Mouse (Mus musculus) layer of hippocampus, postnatal 36 days (tissue): ENCODE measurements around the gene Oaf. TPM values are rescaled to one million over a fixed set of nuclear protein-coding genes. Genes with fewer than 3 reads are reported as not detected.

ENCODE experiments used
- DNase-seq, 2 experiments: peaks; one replicate each; pipeline ENCODE4 v3.0.0; 2022
- total RNA-seq, 2 experiments: library from RNA; stranded (reverse); gene quantifications; 2 replicates each; pipeline ENCODE4 v1.2.3; 2021

Oaf gene
- total RNA-seq, 2 experiments from 2014 or later = 13.1 to 17.7 TPM

DNA sequence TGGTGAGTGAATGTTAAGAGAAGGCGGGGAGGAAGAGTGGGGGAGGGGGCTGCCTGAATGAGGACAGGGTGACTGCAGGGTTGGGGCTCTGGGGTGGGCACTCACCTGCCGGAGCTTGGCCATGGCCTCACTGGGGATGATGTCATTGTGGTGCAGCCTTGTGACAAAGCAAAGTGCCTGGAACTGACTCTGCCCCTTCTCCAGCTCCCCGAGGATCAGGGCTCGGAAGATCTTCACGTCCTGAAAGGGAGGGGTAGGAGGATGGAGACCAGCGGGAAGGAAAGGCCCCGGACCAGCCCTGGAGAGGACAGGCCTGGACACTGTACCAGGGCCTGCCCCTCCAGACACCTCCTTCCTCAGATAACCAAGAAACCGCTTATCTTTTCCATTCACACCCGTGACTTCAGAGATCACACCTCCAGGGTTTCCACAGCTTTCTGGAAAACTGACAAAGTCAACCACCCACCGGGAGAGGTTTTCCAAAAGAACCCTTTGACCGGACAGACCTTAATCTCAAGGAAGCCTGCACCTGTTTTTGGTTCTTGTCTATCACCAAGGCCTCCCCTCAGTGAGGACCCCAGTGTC, 14.8 kb downstream of the Oaf start:
- no peak for DNase-seq

GRCm38 (mm10) chr9:43222429-43222715, 17.3 kb downstream of the Oaf start:
- no peak for DNase-seq

GRCm38 (mm10) chr9:43221643-43222428, 17.9 kb downstream of the Oaf start:
- peak; percentile 82 to 83 for DNase-seq

DNA sequence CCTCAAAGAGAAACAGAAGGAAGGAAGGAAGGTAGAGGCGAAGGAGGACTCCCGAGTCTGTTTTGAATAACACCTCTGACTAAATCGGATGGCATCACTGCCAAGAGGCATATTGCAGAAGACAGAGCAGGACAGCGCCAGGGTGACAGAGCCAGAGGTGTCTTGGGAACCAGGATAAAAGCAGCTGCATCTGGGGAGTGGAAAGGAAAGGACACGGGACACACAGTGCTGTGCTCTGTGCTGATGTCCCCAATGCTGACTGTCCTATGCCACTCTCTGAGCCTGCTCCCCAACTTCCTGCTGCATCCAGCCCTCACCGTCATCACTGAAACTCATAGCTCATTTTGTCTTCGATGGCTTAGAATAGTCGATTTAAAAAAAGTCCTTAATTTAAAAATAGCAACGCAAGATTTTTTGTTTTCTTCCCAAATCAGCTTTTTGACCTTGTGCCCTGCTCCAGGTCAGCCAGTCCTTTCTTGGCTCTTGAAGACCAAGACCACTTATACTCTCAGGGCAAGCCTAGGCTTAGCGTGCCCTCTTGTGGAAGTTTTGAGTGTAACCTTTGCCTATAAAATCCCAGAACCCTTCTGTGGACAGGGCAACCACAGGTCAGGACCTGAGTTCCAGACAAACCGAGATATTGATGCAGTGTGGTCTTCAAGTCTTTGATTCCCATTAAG, 28.8 kb downstream of the Oaf start:
- peak; percentile 31 to 42 for DNase-seq

DNA sequence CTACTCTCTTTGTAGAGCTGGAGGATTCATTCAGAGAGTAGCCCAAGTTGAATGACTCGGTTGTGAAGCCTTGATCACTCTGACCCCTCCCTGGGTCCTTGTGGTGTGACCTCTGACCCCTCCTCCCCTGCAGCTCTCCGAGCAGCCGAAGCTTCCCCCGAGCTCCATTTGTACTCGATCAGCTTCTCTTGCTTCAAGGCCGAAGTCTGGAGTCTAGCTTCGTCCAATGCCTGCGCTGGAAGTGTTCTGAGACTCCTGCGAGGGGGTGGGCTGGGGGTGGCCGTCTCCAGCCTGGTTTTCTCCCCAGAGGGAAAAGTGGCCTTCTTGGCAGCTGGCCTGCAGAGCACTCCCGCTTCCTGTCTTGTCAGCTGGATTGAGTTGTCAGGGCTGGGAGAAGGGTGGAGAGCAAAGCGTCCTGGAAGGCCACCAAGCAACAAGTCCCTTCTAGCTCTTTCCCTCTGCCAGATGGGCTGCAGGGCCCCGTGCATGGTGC, 29.5 kb downstream of the Oaf start, which contains the start of gene Pou2f3:
Gene Pou2f3, minus strand, starts transcription at position 180 of the 493 bp plus-strand sequence.
- DNase-seq = no peak

GRCm38 (mm10) chr9:43206022-43206390, 33.7 kb downstream of the Oaf start:
- DNase-seq = no peak

DNA sequence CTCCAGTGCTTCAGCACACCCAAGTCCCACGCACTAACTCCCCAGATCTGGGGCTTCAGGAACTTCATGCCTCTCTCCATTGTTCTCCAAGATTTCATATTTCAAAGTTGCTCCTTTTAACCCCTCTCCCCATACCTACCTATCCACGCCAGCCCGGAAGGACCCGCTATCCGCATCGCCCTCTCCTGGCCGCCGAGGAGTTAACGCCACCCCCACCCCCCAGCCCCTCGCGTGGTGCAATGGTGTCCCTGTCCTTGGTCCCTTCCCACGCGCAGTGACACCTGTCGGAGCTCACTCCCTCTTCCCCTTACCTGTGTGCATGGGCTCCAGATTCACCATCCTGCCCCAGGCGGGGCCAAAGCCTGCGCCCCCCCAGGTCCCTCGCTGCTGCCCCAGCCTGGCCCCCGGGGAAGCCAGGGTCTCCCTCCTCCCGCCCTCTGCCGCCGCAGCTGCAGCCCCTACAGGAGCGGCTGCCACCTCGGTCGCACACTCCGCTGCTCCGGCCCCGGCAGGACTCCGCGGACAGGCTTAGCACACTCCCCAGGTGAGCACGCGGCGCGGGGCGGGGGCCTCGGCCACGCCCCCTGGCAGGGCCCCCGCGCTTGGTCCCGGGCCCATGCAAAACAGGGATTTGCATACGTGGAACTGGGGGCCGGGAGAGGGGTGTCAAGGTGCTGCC, 34.2 kb downstream of the Oaf start:
- no peak for DNase-seq

GRCm38 (mm10) chr9:43200212-43200611, 39.5 kb downstream of the Oaf start:
- no peak for DNase-seq

DNA sequence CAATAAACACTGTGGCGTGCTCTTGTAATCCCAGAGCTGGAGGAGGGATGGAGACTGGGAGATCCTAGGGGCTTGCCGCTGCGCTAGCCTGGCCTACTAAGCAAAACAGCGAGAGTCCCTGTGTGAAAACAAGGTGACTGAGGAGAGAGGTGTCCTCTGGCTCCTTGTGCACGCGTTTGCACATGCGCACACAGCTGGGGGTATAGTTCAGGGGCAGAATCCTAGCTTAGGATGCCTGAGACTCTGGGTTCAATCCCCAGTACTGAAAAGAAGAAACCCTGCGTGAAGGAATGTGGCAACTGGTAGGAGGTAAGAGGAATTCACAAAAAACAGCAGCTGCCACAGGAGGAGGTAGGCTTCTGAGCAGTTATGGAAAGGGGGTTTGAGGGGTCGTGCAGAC, 45.7 kb downstream of the Oaf start:
- DNase-seq = no peak

DNA sequence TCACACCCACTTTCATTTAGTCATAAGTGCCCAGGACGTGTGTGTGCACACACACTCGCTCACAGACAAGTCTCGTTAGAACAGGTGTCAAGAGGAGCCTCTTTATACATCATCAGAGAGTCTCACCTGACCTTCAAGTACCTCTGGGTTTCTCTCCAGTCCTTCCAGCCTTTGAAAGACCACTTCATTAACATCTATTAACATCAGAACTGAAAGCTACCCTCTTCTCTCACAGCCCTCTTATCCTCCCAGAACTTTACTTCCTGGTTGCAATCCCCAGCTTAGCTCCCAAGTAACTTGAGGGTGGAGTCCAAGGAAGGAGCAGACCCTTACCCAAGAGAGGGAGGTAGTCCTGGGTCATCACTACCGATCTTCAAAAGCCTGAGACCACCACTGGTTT, 48.1 kb downstream of the Oaf start:
- DNase-seq = no peak

DNA sequence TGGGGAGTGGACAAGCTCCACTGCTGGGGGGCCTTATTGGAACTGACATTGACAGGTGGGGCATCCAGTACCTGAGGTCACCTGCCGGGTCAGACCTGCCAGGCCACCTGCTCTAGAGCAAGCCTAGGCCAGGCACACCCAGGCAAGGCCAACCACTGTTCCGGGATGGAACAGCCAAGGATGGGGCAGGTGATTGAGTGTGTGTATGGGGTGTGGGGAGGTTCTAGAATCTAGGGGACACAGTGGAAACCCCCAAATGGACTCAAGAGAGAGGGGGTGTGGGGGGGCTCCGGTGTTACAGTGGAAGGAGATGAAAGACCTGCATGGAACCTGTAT, 50.7 kb downstream of the Oaf start:
- no peak for DNase-seq

GRCm38 (mm10) chr9:43188309-43189020, 51.2 kb downstream of the Oaf start:
- DNase-seq = no peak

DNA sequence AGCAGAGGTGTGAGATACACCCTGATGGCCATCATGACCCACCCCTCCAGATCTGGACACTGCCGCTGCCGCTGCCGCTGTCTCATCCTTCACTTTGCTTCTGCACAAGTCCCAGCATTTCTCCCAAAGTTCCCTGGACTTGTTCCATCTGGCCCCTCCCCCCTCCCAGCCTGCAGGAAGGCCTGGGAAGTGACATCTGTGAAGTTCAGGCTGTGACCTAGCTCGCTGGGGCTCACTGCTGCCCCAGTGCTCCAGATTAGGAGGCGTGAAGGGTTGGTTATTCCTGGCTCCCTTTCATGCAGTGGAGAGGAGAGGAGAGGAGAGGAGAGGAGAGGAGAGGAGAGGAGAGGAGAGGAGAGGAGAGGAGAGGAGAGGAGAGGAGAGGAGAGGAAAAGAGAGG, 60.1 kb downstream of the Oaf start:
- DNase-seq = no peak

DNA sequence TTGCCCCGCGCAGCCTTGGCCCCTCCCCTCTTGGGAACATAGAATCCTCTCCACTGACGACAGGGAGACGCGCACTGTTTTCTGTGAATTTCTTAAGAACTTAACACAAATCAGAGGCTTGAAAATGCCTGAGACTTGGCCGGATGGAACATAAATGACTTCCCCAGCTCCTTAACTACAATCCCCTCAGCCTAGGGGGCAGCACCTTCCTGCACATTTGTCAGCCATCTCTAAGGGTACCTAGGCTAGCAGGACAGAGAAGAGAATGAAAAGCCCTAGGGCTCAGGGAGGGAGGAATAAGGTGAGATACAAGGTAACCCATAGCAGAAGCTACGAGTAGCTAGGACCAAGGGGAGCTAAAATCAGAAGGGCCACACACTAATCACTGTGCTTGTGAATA, 61.5 kb downstream of the Oaf start:
- DNase-seq = no peak

Other genes with a start within 250 kb of the Oaf start
- 100 to 1,000 TPM; 147 to 158 TPM for gene Arhgef12, start 132.7 kb downstream of the Oaf start, total RNA-seq
- 10 to 100 TPM; 18.2 to 19.0 TPM for gene Tmem136, start 123.3 kb downstream of the Oaf start, total RNA-seq
- gene Pou2f3, start 29.5 kb downstream of the Oaf start, total RNA-seq = under 1 TPM; 0.30 to 0.56 TPM
- gene Trim29, start 70.9 kb upstream of the Oaf start, total RNA-seq = under 1 TPM; 0.37 to 0.40 TPM